Mouse (Mus musculus): ENCODE results near the gene Trib2.

Gene Trib2

GRCm38 (mm10) chr12:15765996-15766395 is 50.7 kb downstream of the Trib2 start:
- DNase-seq (ENCODE audit: low spot score) = no peak

DNA sequence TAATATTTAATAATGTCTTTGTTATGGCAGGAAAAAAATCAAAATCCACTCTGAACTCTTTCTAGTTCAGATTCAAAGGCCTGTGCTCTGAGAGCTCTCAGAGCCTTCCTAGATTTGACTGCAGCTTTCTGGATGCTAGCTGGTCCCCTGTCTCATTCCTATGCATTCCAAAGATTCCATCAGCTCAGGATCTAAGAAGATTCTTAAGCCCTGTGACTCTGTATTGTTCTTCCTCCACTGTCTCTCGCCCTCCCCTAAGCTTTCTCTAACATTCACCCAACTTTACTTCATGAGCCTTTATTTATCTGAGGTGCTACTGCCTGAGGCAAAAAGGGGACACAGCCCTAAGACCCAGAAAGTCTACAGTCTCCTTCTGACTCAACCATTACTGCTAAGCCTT is 51.5 kb downstream of the Trib2 start:
- no peak for DNase-seq (ENCODE audit: low spot score)

GRCm38 (mm10) chr12:15761453-15762116 is 55.1 kb downstream of the Trib2 start:
- no peak for DNase-seq (ENCODE audit: low spot score)

- DNase-seq (ENCODE audit: low spot score) = no peak
Observed at GRCm38 (mm10) chr12:15760684-15761083, 56.0 kb downstream of the Trib2 start.

- DNase-seq (ENCODE audit: low spot score) = peak; percentile 35
Observed at GRCm38 (mm10) chr12:15758866-15759265, 57.9 kb downstream of the Trib2 start.

DNA sequence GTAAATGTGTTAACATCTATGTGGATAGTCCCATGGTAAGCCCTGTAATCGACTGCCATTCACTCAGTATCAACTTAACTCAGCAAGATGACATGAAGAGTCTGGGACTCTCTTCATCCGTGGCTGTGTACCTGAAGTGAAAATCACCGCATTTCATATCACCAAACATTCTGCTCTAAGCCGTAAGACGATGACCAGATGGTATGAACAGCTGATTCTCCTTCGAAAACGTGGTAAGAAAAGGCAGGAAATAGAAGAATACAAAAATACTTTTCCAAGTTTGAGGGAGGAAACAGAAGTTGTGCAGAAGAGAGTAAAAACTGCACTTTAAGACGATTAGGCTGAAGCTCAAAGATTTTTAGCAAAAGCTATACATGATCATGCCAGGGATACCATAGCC is 59.4 kb downstream of the Trib2 start:
- no peak for DNase-seq (ENCODE audit: low spot score)

DNA sequence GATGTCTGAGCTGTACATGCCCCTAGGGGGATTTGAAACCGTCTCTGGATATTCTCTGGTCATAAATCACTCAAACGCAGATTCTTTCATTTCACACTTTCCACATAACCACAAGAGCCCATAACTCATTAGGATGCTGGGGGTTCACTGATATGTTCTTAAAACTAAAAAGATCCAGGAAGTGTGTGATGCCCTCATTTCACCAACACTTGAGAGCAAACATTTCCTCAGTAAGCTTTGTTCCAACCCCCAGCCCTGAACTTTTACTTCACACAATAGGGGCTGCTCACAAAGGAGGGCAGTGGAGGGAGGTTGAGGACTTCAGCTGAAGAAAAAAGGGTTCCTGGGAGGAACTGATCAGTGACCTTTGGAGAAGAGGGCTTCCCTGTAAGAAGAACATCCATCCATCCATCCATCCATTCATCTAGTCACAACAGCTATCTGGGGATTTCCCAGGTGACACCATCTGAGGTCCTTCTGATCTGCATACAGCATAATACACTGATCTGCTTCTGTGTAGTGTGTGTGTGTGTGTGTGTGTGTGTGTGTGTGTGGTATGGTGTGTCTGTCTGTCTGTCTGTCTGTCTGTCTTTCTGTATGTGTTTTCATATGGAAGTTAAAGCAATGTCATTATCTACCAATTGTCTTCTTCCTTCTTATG is 61.6 kb downstream of the Trib2 start:
- no peak for DNase-seq (ENCODE audit: low spot score)

- DNase-seq (ENCODE audit: low spot score) = no peak
Observed at GRCm38 (mm10) chr12:15754602-15755001, 62.1 kb downstream of the Trib2 start.

- no peak for DNase-seq (ENCODE audit: low spot score)
Observed at GRCm38 (mm10) chr12:15749646-15750195, 67.0 kb downstream of the Trib2 start.

- DNase-seq (ENCODE audit: low spot score) = no peak
Observed at GRCm38 (mm10) chr12:15745752-15746151, 71.0 kb downstream of the Trib2 start.

Measured in MN1 (cell line).